Mouse (Mus musculus) brown adipose tissue, adult 24 weeks (tissue): Measurements from ENCODE around the gene Triobp. TPM values are rescaled to one million over a fixed set of nuclear protein-coding genes. Genes with fewer than 3 reads are reported as not detected.
"Not testable (repeated sequence)": the region's sequence is repeated elsewhere in the genome, so short reads cannot be mapped to it uniquely, and the experiment has no call there.

Source experiments
- H3K27ac ChIP-seq: fragments of 200-500 bp; replicated peaks from 2 replicates; pipeline ENCODE4 v1.5.1; 2012; ENCODE audit warnings: low read depth, mild to moderate bottlenecking, low read length
- H3K4me1 ChIP-seq: fragments of 200-500 bp; 2 replicates; pipeline ENCODE4 v1.6.1; 2012; ENCODE audit warnings: low read length, mixed read lengths; ENCODE audit not compliant: control insufficient read depth, insufficient read depth, insufficient read length
- H3K4me3 ChIP-seq: fragments of 200-500 bp; 2 replicates; pipeline ENCODE4 v1.5.1; 2012; ENCODE audit warnings: low read depth, mild to moderate bottlenecking, low read length, moderate library complexity; ENCODE audit not compliant: insufficient read depth
- polyA plus RNA-seq: library from polyadenylated mRNA; stranded (reverse); fragments of >200 nt; gene quantifications from 2 replicates; pipeline ENCODE4 v1.2.4, GENCODE M21; 2012; ENCODE audit not compliant: missing spikeins, insufficient read depth, insufficient read length

Gene Triobp
- polyA plus RNA-seq, 1 experiment, result 24.7 TPM

DNA sequence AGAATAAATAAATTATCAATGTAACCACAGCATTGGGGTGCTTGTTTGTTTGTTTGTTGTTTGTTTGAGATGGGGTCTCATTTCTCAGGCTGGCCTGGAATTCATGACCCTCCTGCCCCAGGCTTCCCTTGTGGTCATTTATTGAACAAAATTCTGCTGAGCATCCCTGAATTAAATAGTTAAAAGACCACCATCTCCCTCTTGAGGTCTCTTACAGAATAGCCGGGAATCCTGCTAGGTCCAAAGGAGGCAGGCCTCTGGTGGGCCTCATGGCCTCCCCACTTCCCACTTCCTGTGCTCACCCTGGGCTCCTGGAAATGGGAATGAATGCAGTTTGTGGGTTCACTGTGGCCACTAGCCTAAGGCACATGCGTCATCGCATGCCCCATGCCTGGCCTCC, 71.4 kb downstream of the Triobp start:
- Histone ChIP-seq H3K4me3 (no peak overlapping the region), H3K4me1 (peaks cover 5% of the 10 kb centered on the region), H3K27ac (no peak overlapping the region)

DNA sequence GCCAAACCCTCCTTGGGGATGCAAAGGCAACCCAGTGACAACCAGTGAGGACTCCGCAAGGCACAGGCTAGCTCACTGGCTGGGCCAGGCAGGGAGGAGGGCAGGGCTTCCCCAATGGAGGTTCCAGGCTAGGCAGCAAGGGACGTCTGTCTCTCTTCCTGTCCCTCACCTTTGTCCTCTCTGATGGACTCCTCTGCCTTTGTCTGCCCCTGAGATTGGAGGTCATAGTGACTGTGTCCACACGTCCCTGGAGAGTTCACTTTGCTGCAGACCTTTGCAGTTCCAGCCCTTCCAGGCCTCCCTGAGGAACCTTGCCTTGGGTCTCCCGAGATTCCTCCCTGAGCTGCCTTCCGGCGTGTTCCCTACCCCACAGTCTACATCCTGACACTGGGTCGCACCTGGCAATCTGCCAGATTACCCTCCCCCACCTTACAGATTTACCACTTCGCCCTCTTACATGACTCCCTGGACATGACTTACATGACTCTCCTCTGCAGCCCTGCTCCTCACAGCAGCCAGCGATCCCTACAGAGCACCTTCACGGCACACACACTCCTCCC, 75.2 kb downstream of the Triobp start:
- Histone ChIP-seq H3K4me1 (peaks cover 5% of the 10 kb centered on the region), H3K27ac (no peak overlapping the region), H3K4me3 (no peak overlapping the region)

DNA sequence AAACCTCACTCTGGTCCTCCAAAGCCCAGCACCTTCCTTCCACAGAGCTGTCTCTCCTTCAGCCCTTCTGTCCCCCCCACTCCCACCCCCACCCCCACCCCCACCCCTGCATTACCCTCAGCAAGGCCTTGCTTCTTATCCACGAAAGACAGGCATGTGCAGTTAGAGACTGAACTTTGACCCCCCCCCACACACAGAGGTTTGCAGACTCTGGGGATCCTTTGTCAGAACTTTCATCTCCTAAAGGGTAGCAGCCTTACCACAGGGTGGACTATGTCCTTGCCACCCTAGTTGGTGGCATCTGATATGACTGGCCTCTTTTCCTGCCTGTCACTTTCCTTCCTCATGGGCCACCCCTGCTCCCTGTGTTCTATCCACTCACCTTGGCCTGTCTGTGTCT, 75.8 kb downstream of the Triobp start:
- no peak overlapping the region for H3K4me3 ChIP-seq
- H3K27ac ChIP-seq, result no peak overlapping the region
- H3K4me1 ChIP-seq, result peaks cover 5% of the 10 kb centered on the region

DNA sequence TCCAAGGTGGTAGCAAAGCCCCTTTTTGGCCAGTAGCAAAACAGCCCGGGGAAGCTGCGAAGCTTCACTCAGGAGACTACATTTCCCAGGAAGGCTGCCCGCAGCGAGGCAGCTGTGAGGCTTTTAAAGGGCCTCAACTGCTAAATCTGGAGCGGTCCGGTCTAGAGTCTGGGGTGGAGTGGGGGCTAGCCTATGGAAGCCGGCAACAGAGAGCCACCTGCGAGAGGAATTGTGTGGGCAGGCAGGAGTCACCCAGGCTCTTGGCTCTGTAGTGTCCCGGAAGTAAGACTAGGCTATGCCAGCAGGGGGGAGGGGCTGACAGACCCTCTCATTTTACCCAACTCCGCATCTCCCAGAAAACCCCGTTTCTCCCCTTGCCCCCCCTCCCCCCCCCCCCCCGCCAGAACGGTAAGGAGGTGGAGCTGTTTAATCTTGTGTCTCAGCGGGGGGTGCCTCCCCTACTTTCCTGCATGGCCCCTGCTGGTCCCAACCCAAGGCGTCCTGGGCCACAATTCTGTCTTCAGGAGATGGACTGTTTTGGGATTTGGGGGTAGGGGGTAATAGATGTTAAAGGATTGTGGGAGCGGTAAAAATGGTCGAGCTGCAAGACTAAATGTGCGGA, 78.3 kb downstream of the Triobp start:
- H3K4me3 ChIP-seq, result no peak overlapping the region
- H3K27ac ChIP-seq, result no peak overlapping the region
- peaks cover 8% of the 10 kb centered on the region for H3K4me1 ChIP-seq

DNA sequence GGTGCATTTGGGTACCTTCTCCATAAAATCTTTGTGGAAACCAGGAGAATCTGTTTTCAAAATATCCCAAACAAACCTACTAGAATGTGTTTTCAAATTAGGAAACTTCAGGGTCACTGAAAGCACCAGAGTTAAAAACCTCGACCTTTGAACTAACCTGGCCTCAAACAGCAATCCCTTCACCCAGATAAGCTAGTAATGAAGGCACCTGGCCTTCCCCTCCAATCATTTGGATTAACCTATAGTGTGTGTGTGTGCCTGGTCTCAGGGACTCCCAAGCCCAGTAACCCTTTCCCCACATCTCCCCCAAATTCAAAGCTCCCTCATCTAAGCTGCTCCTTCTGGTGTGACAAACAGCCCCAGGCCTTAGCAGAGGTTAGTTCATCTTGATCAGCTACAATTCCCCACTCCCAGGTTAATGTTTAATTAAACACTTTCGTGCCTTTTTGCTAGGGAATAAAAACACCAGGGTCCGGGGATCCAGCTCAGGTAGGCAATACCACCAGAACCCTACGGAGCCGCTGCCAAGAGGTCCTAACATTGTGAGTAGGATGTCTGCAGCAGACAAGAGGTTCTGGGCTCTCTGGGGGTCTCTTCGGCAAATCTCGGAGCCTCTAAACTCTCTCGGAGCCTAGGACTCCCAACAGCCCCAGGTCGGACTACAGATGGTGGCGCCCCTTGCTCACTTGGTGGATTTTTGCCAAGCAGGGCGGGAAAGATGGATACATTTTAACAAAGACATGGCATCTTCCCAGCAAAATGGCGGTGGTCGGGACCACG, 79.2 kb downstream of the Triobp start:
- no peak overlapping the region for H3K27ac ChIP-seq
- H3K4me3 ChIP-seq, result peak overlapping the region; percentile 97; the same call in 1 of the 2 replicates

DNA sequence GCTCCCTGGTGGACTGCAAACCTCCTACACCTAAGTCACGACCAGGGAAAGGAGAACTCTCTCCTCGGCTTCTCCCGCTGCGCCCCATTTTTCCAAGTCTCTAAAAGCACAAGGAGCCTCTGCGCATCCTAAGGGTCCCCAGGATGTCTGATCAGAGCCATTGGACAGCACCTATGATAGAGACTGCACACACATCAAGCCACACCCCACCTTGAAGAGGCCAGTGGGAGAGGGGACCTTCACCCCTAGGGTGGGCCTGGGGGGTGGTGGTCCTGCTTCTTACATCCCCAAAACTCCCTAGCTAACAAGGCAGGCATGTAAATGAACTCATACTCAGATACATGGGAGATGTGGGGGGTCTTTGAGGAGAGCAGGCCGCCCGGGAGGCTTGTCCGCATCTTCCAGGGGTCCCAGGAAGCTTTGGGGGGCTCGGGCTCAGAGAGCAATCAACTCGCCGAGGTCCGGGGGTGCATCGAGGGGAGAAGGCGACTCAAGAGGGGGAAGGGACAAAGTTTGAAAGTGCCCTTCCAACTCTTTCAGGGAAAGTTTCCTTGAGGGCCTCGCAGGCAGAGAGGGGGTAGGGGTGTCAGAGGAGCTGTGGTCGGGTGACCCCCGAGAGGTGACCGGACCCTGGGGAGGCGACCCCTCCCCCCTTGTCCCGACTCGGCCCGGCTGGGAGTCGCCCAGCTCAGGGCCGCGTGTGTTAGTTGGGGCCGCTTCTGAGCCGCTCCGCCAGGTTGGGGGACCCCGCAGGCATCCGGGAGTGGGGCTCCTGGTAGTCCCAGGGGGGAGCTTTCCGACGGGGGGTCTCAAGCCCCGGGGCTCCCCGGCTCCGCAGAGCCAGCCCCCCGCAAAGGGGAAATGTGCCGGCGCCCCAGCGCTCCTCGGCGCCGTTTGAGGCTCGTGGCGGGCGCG, 80.0 kb downstream of the Triobp start:
- Histone ChIP-seq H3K4me1 (peaks cover 9% of the 10 kb centered on the region), H3K4me3 (peak overlapping the region; percentile 97), H3K27ac (peak overlapping the region; percentile 77)

More for the DNA sequence above, 79.2 kb downstream of the Triobp start:
- peaks cover 10% of the 10 kb centered on the region for H3K4me1 ChIP-seq

DNA sequence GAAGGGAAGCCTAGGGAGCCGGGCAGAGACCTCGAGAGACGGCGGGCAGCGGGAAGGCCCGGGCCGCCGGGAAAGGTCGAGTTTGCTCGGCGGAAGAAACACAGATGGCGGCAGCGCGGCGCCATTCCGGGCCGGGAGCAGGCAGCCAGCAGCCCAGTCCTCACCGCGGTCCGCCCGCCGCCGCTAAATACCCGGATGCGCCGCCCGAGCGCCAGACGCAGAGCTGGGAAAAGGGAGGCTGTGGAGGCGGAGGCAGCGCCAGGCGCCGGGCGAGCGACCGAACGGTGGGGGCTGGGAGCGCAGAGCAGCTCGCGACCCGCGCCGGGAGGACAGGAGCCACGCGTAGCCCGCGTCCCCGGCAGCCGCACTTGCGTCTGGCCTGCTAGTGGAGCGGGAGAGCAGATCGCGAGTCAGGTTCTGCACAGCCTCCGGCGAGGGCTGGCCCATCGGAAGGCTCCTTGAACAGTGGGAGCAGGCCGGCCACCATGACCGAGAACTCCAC, 80.8 kb downstream of the Triobp start, which contains the start of gene H1f0:
Gene H1f0 (plus strand): TSS at position 214 of the 502 bp plus-strand sequence.
- Histone ChIP-seq H3K4me3 (peak within 1 kb of the TSS; percentile 97), H3K27ac (peak within 1 kb of the TSS; percentile 97), H3K4me1 (peaks cover 5% of the 10 kb centered on the region)

DNA sequence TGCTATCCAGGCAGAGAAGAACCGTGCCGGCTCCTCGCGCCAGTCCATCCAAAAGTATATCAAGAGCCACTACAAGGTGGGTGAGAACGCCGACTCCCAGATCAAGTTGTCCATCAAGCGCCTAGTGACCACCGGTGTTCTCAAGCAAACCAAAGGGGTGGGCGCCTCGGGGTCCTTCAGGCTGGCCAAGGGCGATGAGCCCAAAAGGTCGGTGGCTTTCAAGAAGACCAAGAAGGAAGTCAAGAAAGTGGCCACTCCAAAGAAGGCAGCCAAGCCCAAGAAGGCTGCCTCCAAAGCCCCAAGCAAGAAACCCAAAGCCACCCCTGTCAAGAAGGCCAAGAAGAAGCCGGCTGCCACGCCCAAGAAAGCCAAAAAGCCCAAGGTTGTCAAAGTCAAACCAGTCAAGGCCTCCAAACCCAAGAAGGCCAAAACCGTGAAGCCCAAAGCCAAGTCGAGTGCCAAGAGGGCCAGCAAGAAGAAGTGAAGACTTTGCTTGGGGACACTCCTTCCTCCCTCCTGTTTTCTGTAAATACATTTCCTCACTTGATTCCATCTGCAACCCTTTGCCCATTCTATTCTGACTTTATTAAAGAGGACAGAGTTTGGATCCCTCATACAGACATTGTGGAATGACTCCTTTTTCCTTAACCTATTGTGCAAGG, 81.4 kb downstream of the Triobp start:
- Histone ChIP-seq H3K4me1 (peaks cover 5% of the 10 kb centered on the region), H3K4me3 (peak overlapping the region; percentile 97), H3K27ac (peak overlapping the region; percentile 97)

DNA sequence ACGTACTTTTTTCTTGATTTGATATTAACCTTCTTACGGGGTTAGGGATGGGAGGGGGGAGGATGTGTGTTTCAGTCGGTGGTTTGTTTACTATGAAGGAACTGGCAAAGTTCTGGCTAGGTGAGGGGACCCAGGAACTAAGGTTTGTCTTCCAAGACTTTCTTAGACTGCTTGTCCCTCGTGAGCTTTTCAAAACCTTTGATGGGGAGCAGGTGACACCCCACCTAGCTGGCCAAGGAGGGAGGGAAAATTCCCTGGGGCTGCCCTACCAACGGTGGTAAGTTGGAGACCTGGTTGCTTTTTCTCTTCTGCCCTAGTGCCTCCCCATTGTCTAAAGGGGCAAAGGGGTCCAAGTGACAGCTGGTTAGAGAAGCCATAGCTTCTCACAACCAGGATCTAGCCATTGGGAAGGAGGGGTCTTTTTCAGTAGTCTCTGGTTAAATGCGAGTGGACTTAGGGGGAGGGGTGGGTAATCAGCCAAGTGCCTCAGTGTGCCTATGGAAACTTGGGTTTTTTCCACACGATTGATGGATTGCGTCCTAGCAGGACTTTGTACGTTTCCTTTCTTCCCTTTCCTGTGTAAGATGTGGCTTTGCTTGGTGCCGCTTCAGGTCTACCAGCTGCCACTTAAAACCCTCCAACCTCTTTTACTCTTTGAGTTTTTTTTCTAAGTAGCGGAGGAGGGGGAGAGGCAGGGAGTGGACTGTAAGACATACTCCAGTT, 82.2 kb downstream of the Triobp start:
- Histone ChIP-seq H3K4me3 (peak overlapping the region; percentile 97), H3K27ac (peak overlapping the region; percentile 97), H3K4me1 (peaks cover 5% of the 10 kb centered on the region)

DNA sequence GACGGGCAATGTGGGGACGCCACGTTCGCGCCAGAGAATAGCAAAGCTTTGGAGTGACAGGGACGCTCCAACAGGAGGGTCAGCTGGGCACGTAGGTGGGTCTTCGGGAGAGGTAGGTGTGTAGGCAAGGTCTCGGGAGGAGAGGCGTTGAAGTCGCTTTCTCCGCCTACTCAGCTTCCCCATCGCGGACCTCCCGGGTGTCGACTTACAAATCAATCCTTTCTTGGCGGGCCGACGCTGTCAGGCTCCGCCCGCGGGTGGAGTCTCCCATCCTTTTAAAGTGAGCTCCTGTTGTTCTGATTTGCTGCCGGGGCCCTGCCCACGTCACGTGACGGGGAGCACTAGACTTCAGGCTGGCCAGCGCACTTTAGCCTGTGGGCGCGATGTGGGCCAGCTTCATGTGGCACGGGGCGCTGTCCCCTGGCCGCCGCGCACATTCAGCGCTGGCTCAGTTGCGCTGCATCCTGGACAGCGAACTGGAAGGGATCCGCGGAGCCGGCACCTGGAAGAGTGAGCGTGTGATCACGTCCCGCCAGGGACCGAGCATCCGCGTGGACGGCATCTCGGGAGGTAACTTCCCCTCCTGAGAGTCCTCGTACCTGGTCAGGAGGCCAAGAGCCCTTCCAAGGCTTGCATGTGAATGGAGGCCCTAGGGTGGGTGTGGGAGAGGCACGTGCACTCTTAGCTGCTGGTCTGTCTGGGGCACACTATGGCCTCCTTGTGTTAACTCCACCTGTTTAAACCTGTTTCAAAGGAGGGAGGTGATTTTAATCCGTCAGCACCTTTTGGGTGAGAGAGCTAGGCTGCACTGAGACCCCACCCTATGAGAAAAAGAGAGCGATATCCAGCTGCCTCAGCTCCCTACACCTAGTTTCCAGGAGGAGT, 83.3 kb downstream of the Triobp start:
- Histone ChIP-seq H3K27ac (no peak overlapping the region), H3K4me3 (peak overlapping the region; percentile 63), H3K4me1 (peaks cover 5% of the 10 kb centered on the region)

DNA sequence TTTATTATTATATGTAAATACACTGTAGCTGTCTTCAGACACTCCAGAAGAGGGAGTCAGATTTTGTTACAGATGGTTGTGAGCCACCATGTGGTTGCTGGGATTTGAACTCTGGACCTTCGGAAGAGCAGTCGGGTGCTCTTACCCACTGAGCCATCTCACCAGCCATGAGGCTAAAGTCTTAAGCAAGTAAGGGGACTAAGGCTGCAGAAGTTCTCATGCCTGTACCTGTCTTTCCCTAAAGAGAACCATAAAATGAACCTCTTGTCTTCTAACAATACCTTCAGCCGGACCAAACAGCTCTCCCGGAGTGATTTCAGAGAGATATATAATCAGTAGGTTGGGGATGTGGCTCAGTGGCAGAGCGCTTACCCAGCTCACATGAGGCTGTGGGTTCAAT, 84.4 kb downstream of the Triobp start:
- H3K4me1 ChIP-seq, H3K4me3 ChIP-seq, H3K27ac ChIP-seq: not testable (repeated sequence)

DNA sequence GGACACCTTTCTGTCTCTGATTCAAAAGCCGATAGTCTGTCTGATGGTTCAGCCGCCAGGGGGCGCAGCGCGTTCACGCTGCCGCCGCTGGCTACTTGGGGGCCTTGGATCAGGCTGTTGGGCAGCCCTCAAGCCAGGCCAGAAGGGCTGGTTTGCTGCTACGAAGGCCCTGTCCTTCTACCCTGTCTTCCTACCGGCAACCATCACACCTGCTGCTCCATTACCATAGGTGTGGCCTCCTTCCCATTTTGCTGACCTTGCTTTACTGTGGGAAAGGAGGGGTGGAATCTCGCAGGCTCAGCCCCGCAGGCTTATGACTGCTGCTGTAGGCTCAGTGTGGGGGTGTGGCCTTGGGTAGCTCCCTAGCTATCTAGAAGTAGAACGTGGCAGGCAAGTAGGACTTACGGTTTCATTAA, 90.4 kb downstream of the Triobp start:
- H3K4me3 ChIP-seq, result no peak overlapping the region
- no peak overlapping the region for H3K27ac ChIP-seq
- no peaks in the 10 kb centered on the region for H3K4me1 ChIP-seq

DNA sequence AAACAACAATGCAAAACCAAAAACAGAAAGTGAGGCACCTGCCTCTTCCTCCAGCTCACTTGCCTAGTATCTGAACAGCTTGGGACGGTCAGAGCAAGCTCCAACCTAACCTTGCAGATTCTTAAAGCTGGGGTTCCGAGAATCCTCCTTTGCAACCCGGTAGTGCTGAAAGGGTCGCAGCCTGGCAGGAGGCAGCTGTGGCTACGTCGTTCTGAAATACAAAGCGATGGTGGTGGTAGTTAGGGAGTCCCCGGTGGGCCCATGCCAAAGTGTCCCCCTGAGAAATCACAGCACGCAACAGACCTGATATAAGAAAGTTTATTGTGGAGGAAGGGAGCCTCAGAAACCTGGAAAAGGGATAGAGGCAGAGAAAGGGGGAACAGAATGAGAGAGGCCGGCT, 90.8 kb downstream of the Triobp start:
- no peak overlapping the region for H3K27ac ChIP-seq

More for the DNA sequence above, 90.8 kb downstream of the Triobp start:
- no peak overlapping the region for H3K4me3 ChIP-seq
- no peaks in the 10 kb centered on the region for H3K4me1 ChIP-seq
